Mouse (Mus musculus) central nervous system, embryonic 14 days (tissue): ENCODE measurements around the gene Btbd9. TPM values are rescaled to one million over a fixed set of nuclear protein-coding genes. Genes with fewer than 3 reads are reported as not detected.

ENCODE experiments used
- polyA plus RNA-seq: library from polyadenylated mRNA; depleted of rRNA; stranded (reverse); fragments of >200 nt; gene quantifications from 2 replicates; pipeline ENCODE4 v1.2.3, GENCODE M21; 2012; rRNA removed

Btbd9 gene
- 40.8 and 41.8 TPM in 2 replicates for polyA plus RNA-seq

GRCm38 (mm10) chr17:30575941-30576773 is at the start of gene Btbd9:
Gene Btbd9 (minus strand): TSS chr17:30576488.

GRCm38 (mm10) chr17:30624132-30624531 is 47.8 kb upstream of the Btbd9 start, which contains the start of gene Dnah8:
Gene Dnah8 (plus strand): TSS chr17:30624354.

Other genes with a start within 250 kb of the Btbd9 start
- gene Dnah8, start 47.9 kb upstream of the Btbd9 start, polyA plus RNA-seq = 1.7 TPM in 2 replicates
- gene Glo1, start 50.4 kb upstream of the Btbd9 start, polyA plus RNA-seq = 79.2 and 84.2 TPM in 2 replicates